Mouse (Mus musculus) forebrain, embryonic 15.5 days (tissue): ENCODE results near the gene Hnf1a. TPM values are rescaled to one million over a fixed set of nuclear protein-coding genes. Genes with fewer than 3 reads are reported as not detected.
"Not testable (repeated sequence)": the region's sequence is repeated elsewhere in the genome, so short reads cannot be mapped to it uniquely, and the experiment has no call there.

Experiments used
- ATAC-seq: fragments of 200-750 bp; cut with Nextera tagmentation; replicated peaks from 2 replicates; pipeline ENCODE4 v1.8.0; 2017; ENCODE audit warnings: mild to moderate bottlenecking, moderate TSS enrichment, moderate library complexity
- H3K27ac ChIP-seq: fragments of 300-500 bp; sonication (generic); replicated peaks from 2 replicates; pipeline ENCODE4 v1.5.1; 2015; ENCODE audit warnings: mild to moderate bottlenecking, inconsistent platforms
- H3K27me3 ChIP-seq: fragments of 300-500 bp; sonication (generic); 2 replicates; pipeline ENCODE4 v1.6.1; 2015; ENCODE audit warnings: inconsistent platforms
- H3K36me3 ChIP-seq: fragments of 300-500 bp; sonication (generic); 2 replicates; pipeline ENCODE4 v1.6.1; 2015; ENCODE audit warnings: mild to moderate bottlenecking, inconsistent platforms
- H3K4me1 ChIP-seq: fragments of 300-500 bp; sonication (generic); 2 replicates; pipeline ENCODE4 v1.6.1; 2015; ENCODE audit warnings: inconsistent platforms
- H3K4me2 ChIP-seq: fragments of 300-500 bp; sonication (generic); replicated peaks from 2 replicates; pipeline ENCODE4 v1.6.1; 2015; ENCODE audit warnings: mild to moderate bottlenecking, inconsistent platforms
- H3K4me3 ChIP-seq: fragments of 300-500 bp; sonication (generic); 2 replicates; pipeline ENCODE4 v1.5.1; 2015; ENCODE audit warnings: mild to moderate bottlenecking, inconsistent platforms
- H3K9ac ChIP-seq: fragments of 300-500 bp; sonication (generic); replicated peaks from 2 replicates; pipeline ENCODE4 v1.6.1; 2015; ENCODE audit warnings: mild to moderate bottlenecking, inconsistent platforms
- H3K9me3 ChIP-seq: fragments of 300-500 bp; sonication (generic); 2 replicates; pipeline ENCODE4 v1.6.1; 2016; ENCODE audit warnings: inconsistent platforms
- whole genome bisulfite sequencing: fragments of 180-500 bp; shearing (Covaris S2); methylation state at CpG from one replicate; pipeline ENCODE4 v1.1.7; 2015; ENCODE audit warnings: mixed read lengths; 5-methylcytosine and 5-hydroxymethylcytosine counted together
- polyA plus RNA-seq: library from polyadenylated mRNA; unstranded; fragments of >200 nt; fragmentation: Nextera tagmentation; extraction: Ambion mirVana; gene quantifications from 2 replicates; pipeline ENCODE4 v1.2.1, GENCODE M21; 2015

Hnf1a gene
- polyA plus RNA-seq, 1 experiment from 2014 or later: not detected

DNA sequence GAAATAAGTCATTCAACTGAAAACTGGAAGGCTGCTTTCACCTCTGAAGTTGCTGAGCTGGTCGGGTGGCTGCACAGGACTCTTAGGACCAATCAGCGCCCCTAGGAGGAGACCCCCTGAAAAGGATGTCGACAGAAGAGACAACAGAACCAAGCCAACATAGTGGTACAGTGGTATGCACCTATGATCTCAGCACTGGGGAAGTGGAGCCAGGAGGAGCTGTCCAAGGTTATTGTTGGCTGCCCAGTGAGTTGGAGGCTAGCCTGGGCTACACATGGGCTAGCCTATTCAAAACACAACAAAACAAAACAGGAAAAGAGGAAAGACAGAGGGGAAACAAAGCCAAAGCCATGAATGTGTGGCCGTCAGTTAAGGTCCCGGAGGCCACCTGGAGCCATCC lies 12.8 kb downstream of the Hnf1a start:
- no peaks in the 10 kb centered on the region for H3K27me3 ChIP-seq
- no peak overlapping the region for H3K27ac ChIP-seq
- no peaks in the 10 kb centered on the region for H3K4me1 ChIP-seq
- no peak overlapping the region for H3K9ac ChIP-seq
- H3K36me3 ChIP-seq: no peaks in the 10 kb centered on the region
- no peaks in the 10 kb centered on the region for H3K9me3 ChIP-seq
- no peak for ATAC-seq
- H3K4me3 ChIP-seq: no peak overlapping the region
- 82% methylated on average over 5 of the region's 5 CpGs for WGBS
- H3K4me2 ChIP-seq: no peak overlapping the region

DNA sequence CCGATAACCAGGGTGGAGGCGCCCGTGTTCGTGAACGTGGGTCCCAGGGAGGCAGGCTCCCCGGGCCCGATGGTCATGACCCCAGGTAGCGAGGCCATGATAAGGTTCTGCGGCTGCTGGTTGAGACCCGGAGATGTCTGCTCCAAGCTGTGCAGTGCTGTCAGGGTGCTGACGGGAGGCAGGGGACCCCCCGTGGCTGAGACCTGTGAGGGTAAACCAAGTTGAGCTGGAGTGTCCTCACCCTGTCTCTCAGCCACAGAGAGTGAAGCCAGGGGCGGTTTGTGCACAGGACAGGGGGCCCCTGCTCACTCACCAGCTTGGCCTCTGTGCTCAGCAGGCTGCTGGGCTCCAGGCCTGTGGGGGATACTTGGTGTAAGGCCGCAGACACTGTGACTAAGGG lies 17.6 kb downstream of the Hnf1a start:
- Histone ChIP-seq H3K9me3 (no peaks in the 10 kb centered on the region), H3K36me3 (peaks cover 15% of the 10 kb centered on the region), H3K4me1 (no peaks in the 10 kb centered on the region), H3K4me2 (no peak overlapping the region), H3K4me3 (no peak overlapping the region), H3K9ac (no peak overlapping the region), H3K27me3 (no peaks in the 10 kb centered on the region), H3K27ac (no peak overlapping the region)
- WGBS: 90% methylated on average over 14 of the region's 14 CpGs
- no peak for ATAC-seq

DNA sequence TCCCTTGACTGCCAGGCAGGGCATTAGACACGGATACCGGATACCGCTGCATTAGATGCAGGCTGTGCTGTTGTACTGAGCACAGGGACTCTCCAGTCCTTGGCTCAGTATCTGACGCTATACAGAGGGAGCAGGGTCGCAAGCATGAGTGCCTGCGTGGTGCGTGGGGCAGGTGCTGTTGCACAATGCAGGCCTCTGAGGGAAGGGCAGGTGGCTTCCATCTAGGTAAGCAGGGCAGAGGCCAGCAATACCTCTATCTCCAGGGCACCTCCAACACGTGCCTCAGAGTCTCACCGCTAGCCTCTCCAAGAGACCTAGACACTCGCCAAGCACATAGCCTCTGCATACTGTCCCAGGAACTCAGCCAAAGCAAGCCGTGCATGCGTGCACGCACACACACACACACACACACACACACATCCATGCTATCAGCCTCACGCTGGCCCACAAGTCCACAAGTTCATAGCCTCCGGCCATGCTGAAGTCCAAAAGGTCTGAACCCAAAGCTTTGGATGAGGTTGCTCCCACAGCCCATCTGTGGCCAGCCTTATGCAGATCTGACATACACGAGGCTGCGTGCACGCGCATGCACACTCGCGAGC lies 19.5 kb downstream of the Hnf1a start:
- Histone ChIP-seq H3K4me3 (no peak overlapping the region), H3K9me3 (no peaks in the 10 kb centered on the region), H3K4me2 (no peak overlapping the region), H3K36me3 (peaks cover 34% of the 10 kb centered on the region), H3K27ac (no peak overlapping the region), H3K9ac (no peak overlapping the region), H3K4me1 (no peaks in the 10 kb centered on the region), H3K27me3 (no peaks in the 10 kb centered on the region)
- no peak for ATAC-seq
- 82% methylated on average over 21 of the region's 21 CpGs for WGBS

DNA sequence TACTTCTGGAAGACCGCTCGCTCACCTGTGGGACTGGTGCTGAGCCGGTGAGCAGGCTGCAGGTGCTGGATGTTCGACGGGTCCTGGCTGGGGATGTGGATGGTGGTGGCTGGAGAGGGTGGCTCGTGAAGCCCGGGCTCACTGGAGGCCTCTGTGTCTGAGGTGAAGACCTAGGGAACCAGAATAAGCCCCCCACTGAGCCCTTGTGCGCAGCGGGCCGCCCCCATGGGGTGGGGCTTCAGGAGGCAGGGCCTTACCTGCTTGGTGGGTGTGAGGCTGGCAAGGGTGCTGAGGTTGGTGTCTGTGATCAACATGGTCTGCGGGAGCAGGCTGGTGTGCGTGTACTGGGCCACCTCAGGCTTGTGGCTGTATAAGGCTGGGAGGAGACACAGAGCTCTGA lies 20.2 kb downstream of the Hnf1a start:
- no peak overlapping the region for H3K4me3 ChIP-seq
- no peaks in the 10 kb centered on the region for H3K9me3 ChIP-seq
- 61% methylated on average over 12 of the region's 12 CpGs for WGBS
- peaks cover 41% of the 10 kb centered on the region for H3K36me3 ChIP-seq
- no peak overlapping the region for H3K27ac ChIP-seq
- H3K9ac ChIP-seq: no peak overlapping the region
- ATAC-seq: no peak
- no peaks in the 10 kb centered on the region for H3K27me3 ChIP-seq
- H3K4me2 ChIP-seq: no peak overlapping the region
- H3K4me1 ChIP-seq: no peaks in the 10 kb centered on the region

DNA sequence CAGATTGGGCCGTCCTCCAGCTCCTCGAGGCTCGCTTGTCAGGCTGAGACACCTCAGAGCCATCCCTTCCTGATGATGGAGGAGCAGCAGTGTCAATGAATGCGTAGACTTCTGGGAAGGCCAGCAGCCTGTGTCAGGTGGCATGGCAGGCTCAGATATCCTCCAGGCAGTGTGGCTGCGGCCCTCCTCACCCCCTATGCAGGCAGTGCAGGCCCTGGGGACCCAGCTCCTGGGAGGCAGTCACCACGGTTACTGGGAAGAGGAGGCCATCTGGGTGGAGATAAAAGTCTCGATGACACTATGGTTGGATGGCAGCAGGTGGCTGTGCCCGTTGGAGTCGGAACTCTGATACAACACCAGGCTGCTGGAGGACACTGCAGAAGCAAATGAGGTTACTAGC lies 21.1 kb downstream of the Hnf1a start:
- no peak overlapping the region for H3K27ac ChIP-seq
- no peaks in the 10 kb centered on the region for H3K27me3 ChIP-seq
- no peak overlapping the region for H3K4me2 ChIP-seq
- ATAC-seq: no peak
- H3K9ac ChIP-seq: no peak overlapping the region
- H3K4me3 ChIP-seq: no peak overlapping the region
- WGBS: 90% methylated on average over 9 of the region's 9 CpGs
- no peaks in the 10 kb centered on the region for H3K4me1 ChIP-seq
- H3K9me3 ChIP-seq: no peaks in the 10 kb centered on the region
- peaks cover 41% of the 10 kb centered on the region for H3K36me3 ChIP-seq

DNA sequence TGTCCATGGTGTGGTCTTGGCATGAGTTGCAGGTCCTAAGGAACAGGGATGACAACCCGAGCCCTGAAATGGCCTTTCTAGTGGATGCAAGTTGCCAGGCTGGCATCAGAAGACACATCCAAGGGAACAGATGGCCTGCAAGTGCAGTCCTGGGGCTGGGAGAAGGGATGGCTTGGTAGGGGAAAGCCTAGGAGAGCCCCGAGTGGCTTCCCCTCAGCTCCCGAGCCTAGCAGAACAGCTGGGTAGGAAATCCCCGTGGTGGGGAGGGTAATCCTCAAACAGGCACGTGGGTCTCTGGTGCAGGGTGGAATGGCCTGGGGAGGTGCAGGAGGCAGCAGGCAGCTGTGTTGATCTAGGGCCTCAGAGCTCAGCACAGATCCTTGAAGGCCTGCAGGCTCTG lies 21.6 kb downstream of the Hnf1a start:
- Histone ChIP-seq H3K9me3 (no peaks in the 10 kb centered on the region), H3K4me2 (no peak overlapping the region), H3K27ac (no peak overlapping the region; the same call in 1 of the 2 replicates), H3K27me3 (no peaks in the 10 kb centered on the region), H3K4me3 (no peak overlapping the region), H3K9ac (no peak overlapping the region), H3K4me1 (no peaks in the 10 kb centered on the region), H3K36me3 (peaks cover 41% of the 10 kb centered on the region)
- no peak for ATAC-seq
- WGBS: 62% methylated on average over 5 of the region's 5 CpGs

DNA sequence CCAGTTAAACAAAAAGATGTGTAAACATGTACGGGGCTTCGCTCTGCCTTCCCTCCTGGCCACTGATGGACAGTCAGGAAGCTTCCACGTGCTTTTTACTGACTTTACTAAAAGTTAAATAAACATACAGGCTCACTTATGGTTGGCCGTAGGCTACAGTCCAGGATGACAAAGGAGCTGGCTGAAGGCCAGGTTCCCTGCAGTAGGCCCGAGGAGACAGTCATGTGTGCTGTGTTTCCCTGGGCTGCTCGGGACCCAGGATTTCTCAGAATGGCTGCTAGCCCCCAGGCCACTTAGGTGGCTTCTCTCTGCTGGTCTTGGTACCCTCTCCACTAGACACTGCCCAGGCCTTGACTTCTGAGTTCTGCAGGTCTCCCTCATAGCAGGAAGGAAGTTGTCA lies 22.0 kb downstream of the Hnf1a start:
- no peak overlapping the region for H3K27ac ChIP-seq
- H3K9ac ChIP-seq: no peak overlapping the region
- peaks cover 41% of the 10 kb centered on the region for H3K36me3 ChIP-seq
- H3K4me3 ChIP-seq: no peak overlapping the region
- H3K4me1 ChIP-seq: no peaks in the 10 kb centered on the region
- no peak for ATAC-seq
- H3K27me3 ChIP-seq: no peaks in the 10 kb centered on the region
- 59% methylated on average over 6 of the region's 6 CpGs for WGBS
- H3K9me3 ChIP-seq: no peaks in the 10 kb centered on the region
- H3K4me2 ChIP-seq: no peak overlapping the region

DNA sequence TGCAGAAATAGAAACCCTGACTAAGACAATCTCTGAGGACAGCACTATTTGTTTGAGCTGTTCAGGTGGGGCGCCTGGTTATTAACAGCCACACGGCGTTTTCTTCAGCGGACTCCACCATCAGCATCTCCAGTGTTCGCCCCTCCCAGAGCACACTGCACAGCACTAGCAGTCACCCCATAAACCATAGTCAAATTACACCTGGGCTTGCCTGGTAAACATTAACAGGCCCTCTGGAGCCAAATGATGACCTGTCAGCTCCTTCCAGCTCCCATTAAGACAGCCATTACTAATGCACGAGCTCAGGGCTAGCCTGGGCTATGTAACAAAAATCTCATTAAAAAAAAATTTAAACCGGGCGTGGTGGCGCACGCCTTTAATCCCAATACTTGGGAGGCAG lies 25.8 kb downstream of the Hnf1a start:
- H3K36me3 ChIP-seq: peaks cover 41% of the 10 kb centered on the region
- peaks cover 9% of the 10 kb centered on the region for H3K4me1 ChIP-seq
- ATAC-seq: no peak
- no peak overlapping the region for H3K4me3 ChIP-seq
- H3K27me3 ChIP-seq: no peaks in the 10 kb centered on the region
- H3K4me2 ChIP-seq: no peak overlapping the region
- H3K9ac ChIP-seq: no peak overlapping the region
- H3K9me3 ChIP-seq: no peaks in the 10 kb centered on the region
- no peak overlapping the region for H3K27ac ChIP-seq
- 98% methylated on average over 10 of the region's 10 CpGs for WGBS

DNA sequence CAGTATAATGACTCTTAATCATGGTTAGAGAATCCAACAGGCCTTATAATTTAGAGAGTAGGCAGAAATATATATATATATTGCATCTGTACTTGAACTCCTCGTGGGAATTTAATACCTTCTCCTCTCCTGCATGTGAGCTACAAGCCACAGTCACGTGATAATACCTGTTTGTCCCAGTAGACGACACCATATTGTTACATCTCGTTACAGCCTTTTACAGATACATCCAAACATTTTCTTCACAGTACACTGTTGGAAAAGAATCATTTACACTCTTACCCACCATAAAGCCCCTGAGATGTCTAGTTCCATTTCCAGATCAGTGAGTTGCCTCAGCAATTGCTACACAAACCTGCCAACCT lies 28.1 kb downstream of the Hnf1a start:
- peaks cover 21% of the 10 kb centered on the region for H3K36me3 ChIP-seq
- H3K9me3 ChIP-seq: 0 out of 2 replicates have a peak, but pooled peaks cover 4% of the 10 kb centered on the region
- H3K4me3 ChIP-seq: peak overlapping the region; percentile 92
- H3K9ac ChIP-seq: peak overlapping the region; percentile 90
- peaks cover 9% of the 10 kb centered on the region for H3K4me1 ChIP-seq
- no peaks in the 10 kb centered on the region for H3K27me3 ChIP-seq
- H3K27ac ChIP-seq: peak overlapping the region; percentile 93
- 31% methylated on average over 4 of the region's 4 CpGs for WGBS
- peak overlapping the region; percentile 65 for H3K4me2 ChIP-seq
- ATAC-seq: no peak

DNA sequence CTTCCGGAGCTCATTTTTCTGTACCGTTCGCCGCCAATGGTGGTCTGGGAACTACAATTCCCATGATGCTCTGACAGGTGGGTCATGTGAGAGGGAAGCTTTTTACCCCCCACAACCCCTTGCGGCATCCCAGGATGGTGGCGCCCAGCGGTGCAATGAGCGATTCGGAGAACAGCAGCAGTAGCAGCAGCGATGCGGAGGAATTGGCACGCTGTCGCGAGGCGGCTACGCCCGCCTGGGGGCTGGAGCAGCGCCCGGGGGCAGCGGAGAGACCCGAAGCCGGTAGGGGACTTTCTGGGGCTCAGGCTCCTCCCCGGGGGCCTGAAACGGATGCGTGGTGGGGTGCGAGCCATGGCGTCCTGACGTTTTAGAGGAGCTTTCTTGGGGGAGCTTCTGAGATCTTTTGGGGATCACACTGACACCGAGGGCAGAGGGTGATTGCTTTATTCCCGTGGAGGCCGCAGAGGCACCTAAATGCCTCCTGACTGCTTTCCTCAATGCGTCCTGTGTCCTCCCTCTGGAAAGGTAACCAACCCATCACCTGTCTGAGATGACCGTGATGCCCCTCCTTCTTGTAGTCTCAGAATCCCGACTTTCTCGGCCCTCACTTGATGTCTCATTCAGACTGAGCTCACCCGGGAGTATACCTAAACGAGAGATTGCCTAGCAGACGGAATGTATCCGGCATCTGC lies 28.7 kb downstream of the Hnf1a start, which contains the start of gene 2210016L21Rik:
2210016L21Rik (plus strand) TSS at position 85 of the 692 bp plus-strand sequence.
- Histone ChIP-seq H3K27me3 (no peaks in the 10 kb centered on the region), H3K4me3 (peak within 1 kb of the TSS; percentile 92), H3K27ac (peak within 1 kb of the TSS; percentile 93), H3K4me2 (peak within 1 kb of the TSS; percentile 65), H3K4me1 (peaks cover 9% of the 10 kb centered on the region), H3K9me3 (0 out of 2 replicates have a peak, but pooled peaks cover 4% of the 10 kb centered on the region), H3K36me3 (peaks cover 16% of the 10 kb centered on the region), H3K9ac (peak within 1 kb of the TSS; percentile 90)
- WGBS: under 1% methylated on average over 39 of the region's 39 CpGs
- ATAC-seq: peak; percentile 97

DNA sequence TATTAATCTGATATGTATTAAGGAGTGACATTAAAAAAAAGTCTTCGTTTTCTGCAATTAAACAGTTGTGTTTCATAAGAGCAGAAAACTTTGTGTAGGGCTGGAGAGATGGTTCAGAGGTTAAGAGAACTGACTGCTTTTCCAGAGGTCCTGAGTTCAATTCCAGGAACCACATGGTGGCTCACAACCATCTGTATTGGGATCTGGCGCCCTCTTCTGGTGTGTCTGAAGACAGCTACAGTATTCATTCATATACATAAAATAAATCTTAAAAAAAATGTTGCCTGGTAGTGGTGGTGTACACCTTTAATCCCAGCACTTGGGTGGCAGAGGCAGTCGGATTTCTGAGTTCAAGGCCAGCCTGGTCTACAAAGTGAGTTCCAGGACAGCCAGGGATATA lies 29.8 kb downstream of the Hnf1a start:
- H3K9me3 ChIP-seq, ATAC-seq, H3K4me1 ChIP-seq, H3K27me3 ChIP-seq, H3K4me3 ChIP-seq, H3K27ac ChIP-seq, H3K36me3 ChIP-seq, H3K9ac ChIP-seq: not testable (repeated sequence)
- 0 out of 2 replicates have a peak overlapping the region, but pooled peaks have one; percentile 65 for H3K4me2 ChIP-seq
- 66% methylated on average over 3 of the region's 3 CpGs for WGBS

DNA sequence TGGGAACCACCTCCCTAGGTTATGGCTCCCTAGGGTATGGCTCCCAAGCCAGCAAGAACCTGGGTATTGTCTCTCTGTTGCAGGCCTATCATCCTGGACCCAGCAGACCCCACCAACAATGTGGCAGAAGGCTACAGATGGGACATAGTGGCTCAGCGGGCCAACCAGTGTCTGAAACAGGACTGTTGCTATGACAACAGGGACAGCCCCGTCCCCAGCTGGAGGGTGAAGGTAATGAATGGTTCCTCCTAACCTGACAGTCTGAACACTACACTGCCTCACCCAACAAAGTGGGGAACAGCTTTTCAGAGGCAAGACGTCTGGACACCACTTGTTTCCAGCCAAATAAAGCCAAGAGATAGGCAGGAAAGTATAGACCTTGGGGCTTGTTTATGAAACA lies 35.1 kb downstream of the Hnf1a start:
- Histone ChIP-seq H3K9me3 (0 out of 2 replicates have a peak, but pooled peaks cover 4% of the 10 kb centered on the region), H3K9ac (no peak overlapping the region), H3K4me3 (no peak overlapping the region), H3K4me2 (no peak overlapping the region), H3K4me1 (no peaks in the 10 kb centered on the region), H3K27ac (no peak overlapping the region), H3K36me3 (no peaks in the 10 kb centered on the region), H3K27me3 (no peaks in the 10 kb centered on the region)
- 19% methylated on average over 3 of the region's 3 CpGs for WGBS
- ATAC-seq: no peak

DNA sequence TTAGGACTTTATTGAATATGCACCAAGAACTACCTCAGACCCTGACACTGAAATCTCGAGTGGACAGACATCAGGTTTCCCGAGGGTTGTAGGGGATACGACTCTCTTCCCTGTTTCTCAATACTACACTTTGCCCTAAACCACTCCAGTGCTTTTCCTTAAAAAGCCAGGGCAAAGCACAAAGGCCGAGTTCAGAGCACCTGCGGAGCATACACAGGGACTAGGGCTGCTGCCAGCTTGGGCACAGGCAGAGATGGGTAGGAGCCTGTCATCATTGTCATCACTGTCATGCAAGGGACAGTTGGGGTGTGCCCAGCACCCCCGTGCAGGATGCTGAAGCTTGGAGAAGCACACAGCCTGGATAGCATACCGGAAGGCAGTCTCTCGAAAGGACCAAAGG lies 37.7 kb downstream of the Hnf1a start:
- Histone ChIP-seq H3K4me2 (no peak overlapping the region), H3K4me1 (no peaks in the 10 kb centered on the region), H3K27me3 (no peaks in the 10 kb centered on the region), H3K4me3 (no peak overlapping the region), H3K27ac (no peak overlapping the region), H3K9me3 (no peaks in the 10 kb centered on the region), H3K36me3 (no peaks in the 10 kb centered on the region), H3K9ac (no peak overlapping the region)
- whole genome bisulfite sequencing: 77% methylated on average over 8 of the region's 8 CpGs
- ATAC-seq: no peak
